Mouse (Mus musculus) layer of hippocampus, adult 9-11 months (tissue): ENCODE measurements around the gene Emc10.

Experiments used
- DNase-seq: peaks from one replicate; pipeline ENCODE4 v3.0.0; 2022

Gene Emc10

DNA sequence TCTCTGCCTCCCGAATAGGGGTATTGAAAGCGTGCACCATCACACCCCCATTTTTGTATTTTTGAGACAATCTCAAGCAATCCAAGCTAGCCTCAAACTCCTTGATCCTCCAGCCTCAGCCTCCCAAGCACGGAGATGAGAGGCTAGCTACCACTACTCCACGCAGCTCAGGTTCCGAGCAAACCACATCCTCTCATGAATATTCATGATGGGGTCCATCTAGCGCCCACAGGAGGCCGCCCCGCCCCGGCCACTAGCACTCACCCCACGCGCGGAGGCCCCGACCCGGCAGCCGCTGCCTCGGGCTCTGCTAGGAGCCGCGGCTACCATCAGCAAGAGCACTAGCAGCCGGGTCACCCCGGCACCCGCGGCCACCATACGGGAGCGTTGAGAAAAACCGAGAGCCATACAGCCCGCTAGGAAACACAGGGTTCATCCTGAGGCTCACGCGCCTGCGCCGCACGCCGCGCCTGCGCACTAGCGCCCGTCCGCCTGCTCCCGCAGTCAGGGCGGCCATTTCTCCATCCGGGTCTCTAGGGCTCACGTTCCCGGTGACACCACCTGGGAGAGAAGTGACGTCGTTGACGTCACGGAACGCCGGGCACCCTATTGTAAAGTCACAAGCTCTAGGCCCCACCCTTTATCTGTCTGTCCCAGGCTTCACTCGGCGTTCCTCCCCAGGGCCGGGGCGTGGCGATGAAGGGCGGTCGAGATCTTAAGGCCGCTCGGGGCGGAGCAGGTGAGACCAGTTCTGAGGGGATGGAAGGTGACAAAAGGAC lies at the start of gene Emc10, which contains the start of gene Fam71e1:
Gene Emc10, minus strand, starts transcription at position 538 of the 779 bp plus-strand sequence.
Gene Fam71e1, plus strand, starts transcription at position 590 of the 779 bp plus-strand sequence.
- DNase-seq: peak; percentile 99

- DNase-seq: no peak
These were observed 46.7 kb upstream of the Emc10 start for GRCm38 (mm10) chr7:44543071-44543470.

DNA sequence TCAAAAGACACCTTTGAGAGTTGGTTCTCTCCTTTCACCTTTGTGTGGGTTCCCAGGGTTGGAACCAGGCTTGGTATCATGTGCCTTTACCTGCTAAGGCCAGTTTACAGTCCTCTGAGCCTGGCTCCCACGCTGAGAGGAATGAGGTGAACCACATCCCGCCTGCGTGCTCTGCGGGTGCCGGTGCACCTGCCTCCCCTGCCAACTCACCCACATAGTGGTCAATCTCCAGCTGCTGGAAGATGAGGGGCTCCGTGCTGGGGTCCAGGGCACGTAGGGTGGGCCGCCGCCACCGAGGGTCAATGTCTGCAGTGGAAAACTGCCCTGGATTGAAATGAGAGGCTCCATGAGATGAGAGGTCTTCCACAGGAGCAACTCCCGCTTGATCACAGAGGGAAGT lies 46.2 kb upstream of the Emc10 start:
- no peak for DNase-seq

GRCm38 (mm10) chr7:44538756-44539624 lies 42.7 kb upstream of the Emc10 start:
- DNase-seq: no peak

DNA sequence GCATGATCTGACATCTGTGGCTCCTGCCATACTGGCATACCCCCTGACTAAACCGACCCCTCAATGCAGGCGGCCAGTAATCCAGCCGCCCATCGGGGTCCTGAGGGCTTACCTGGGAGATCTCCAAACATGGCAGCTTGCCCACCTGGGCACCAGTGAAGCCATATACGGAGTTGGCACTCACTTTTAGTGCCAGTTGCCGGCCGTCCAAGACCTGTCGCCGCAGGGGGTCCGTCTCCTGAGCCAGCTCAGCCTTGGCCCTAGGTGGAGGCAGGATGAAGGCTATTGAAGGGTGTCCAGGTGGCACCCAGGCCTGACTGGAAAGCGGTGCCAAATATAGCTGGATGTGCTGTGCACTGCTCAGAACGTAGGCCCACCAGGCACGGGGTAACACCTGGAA lies 41.2 kb upstream of the Emc10 start:
- DNase-seq: no peak

DNA sequence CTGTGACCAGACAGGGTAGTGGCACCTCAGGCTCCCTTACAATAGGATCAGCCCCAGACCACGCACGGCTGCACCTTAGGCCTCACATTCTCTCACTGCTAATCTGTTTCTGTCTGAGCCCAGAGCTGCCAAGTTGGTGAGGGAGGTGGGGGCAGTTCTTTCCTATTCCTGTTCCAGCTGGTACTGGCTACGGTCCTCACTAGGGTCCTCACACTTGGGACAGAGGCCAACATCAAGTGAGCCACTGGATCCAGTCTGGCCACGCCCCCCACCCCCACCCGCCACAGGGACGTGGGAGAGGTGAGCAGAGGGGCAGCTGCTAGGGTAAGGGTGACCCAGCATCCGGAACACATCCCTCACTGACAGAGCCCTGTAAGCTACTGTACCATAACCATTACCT lies 40.7 kb upstream of the Emc10 start:
- DNase-seq: no peak

DNA sequence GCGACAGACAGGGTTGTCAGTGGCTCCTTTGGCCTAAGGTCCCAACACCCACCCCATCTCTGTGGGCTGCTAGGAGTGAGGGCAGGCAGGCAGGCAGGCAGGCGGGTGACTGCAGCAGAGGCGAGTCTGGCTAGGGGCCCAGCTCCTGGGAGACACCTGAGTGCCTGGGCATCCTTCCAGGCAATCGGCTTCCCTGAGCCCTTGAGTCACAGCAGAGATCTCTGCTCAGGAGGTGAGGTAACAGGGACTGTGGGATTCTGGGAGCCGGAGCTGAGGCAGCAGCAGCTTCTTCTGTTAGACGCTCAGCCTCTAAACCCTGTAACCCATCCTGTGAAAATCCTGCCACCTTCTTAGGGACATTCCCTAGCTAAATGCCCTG lies 40.2 kb upstream of the Emc10 start:
- peak; percentile 46 for DNase-seq

DNA sequence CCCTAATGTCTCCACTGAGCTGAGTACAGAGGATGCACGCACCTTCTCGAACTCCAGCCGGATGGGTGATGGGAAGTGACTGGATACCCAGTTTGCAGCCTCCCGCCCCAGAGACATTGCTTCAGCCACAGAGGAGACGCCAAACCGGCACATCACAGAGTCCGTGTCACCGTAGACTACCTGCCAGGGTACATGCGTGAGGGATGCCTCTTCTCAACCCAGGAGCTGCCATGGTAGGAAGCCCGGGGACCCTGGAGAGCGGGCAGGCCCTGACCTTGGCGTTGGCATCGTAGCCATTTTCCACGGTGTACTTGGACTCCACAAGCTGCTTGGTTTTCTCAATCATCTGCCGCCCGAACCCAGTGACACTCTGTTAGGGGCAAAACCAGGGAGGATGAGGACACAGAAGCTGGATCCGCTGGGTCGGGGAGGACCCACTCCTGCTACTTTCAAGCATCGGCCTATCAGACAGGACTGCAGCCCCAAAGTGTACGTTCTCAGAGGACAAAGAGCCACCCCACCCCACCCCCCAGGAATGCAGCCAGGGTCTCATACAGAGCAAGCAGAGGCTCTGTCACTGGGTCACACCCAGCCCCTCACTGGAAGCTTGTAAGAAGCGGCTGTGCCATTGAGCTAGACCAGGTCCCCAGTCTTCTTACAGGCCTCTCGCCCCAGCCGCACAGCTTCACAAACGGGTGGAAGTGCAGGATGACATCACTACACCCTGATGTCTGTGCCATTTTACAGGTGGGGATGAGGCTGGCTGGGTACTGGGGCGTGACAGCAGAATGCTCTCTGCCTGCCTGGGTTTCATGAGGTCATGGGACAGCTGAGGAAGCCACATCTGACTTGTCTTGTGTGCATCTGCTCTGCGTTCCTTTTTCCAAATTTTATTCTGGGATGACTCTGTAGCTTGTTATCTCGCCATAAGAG lies 39.6 kb upstream of the Emc10 start:
- DNase-seq: no peak

DNA sequence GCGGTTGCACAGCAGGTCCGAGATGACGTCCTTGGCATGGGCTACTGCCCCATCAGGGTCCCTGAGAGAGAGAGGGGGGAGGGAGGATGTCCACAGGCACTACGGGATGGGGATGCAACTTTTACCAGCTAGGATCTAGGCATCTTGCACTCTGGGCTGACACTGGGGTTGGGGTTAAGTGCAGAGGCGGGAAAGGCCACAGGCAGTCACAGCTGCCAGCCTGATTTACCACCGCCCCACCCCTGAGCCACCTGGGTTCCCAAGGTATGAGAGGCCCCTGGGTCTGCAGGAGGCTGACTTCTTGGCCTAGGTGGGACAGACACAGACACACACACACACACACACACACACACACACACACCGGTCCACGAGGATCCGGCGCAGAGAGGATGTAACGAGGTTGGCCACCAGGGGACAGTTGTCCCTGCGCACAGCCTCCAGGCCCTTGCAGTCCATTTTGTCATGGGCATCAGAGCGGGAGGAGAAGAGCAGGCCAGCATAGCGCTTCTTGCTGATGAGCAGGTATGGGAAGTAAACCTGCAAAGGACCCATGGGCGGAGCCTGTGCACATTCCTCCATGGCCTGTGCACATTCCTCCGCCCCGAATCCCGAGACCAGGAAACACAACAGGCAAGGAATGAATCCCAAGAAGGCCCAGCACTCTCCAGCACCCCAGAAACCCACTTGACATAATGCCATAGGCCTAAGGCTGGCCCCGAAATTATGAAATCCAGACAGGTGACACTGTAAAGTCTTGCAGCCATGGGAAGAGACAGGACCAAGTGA lies 38.5 kb upstream of the Emc10 start:
- no peak for DNase-seq

DNA sequence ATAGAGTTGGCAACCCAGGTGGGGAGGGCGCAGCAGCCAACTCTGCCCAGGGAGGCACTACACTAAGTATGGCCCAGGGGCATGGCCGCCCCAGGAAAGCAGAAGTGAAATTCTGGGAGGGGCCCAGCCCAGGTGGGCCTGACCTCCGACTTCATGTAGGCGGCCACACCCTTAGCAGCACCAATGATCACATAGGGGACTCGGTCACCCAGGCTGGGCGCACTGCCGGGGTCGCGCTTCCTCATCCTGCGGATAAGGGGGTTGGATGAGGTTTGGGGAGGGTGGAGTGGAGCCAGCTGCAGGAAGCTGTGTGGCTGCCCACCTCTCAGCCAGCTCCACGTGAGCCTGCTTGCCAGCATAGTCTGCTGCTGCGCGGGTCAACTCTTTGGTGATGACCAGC lies 37.9 kb upstream of the Emc10 start:
- DNase-seq: no peak

GRCm38 (mm10) chr7:44533746-44534045 lies 37.4 kb upstream of the Emc10 start:
- DNase-seq: no peak

DNA sequence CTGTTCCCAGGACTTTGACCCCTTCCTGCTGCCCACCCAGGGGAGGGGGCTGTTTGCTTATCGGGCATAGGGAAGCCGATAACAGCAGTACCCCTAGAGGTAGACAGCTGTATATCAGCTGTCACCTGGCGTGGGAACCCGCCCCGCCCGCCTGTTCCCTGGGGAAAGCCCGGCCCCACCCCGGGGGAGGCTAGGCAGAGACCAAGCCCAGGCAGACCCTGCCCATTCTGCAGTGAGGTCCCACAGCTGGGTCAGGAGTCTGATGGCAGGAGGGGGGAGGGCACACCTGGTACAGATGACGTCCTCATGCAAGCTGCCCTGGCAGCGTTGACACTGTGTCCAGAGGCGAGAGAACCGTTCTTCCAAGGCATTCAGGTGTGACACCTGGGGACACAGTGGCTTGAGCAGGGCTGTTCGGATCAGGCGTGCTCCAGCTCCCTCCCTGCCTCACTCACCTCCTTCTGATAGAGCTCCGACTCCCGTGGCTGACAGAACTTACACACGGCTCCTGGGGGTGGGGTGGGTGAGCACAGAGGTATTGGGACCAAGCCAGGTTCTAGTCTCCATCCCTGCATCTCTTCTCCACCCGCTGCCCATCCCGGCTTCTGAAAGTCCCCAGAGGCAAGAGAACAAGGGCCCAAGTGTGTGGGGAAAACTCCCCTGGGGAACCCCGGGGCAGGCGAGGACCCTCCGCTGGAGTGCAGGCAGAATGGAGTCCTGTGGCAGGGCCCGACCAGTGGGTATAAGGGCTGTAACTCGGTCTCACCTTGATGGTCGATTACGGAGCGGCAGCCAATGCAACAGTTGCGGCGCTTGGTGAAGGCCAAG lies 36.8 kb upstream of the Emc10 start:
- DNase-seq: no peak

DNA sequence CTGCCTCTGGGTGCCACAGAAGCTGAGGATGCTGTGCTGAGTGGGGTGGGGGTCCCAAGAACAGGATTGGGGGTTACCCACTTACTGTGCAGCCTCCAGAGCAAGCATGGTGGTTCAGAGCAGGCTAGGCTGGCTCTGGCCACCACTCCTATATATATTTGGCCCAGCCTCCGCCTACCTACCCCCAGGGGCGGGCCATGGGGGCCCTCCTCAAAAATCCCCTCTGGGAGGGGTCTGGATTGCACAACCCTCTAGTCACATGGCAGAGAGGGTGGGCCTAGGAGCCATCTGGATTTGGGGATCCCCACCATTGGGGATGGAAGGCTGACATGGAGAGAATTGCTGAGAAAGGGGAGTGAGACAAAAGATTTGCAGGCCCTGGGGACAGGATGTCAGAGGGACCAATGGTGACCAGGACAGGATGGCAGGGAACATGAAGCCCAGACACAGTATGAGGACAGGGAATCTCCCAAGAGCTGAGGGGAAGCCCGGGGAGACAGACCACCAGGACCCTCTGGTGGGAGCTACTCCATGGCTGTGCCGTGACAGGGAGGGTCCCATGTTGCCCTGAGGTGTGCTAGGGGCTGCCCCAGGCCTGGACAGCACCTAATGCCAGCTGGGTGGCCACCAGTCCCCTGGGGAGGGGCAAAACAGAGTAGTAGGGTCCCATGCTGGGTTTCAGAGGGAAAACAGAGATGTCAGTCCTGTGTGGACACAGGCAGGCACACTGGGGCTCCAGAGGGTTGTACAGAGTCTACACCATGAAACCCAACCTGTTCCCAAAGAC lies 35.8 kb upstream of the Emc10 start, which contains the start of gene Spib:
Gene Spib, minus strand, starts transcription at position 126 of the 787 bp plus-strand sequence.
- DNase-seq: no peak

DNA sequence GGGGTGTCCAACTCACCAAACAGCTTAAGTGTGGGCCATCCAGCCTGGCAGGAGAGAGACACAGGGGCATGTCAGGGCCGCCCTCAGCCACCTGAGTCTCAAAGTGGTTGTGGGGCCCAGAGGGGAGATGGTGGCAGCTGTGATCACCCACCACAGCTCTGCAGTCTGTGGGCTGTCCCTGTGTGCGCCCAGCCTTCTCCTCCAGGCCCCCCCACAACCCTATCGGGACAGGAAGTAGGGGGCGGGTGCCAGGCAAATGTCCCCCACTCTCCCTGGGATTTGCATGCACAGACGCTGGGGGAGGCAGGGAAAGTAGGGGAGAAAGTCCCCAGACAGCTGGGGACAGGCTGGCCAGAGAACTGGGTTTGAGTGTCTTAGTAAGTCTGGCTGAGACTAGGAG lies 34.9 kb upstream of the Emc10 start:
- no peak for DNase-seq

GRCm38 (mm10) chr7:44530507-44530906 lies 34.2 kb upstream of the Emc10 start:
- DNase-seq: no peak

- no peak for DNase-seq
These were observed 33.2 kb upstream of the Emc10 start for GRCm38 (mm10) chr7:44529518-44529917.

DNA sequence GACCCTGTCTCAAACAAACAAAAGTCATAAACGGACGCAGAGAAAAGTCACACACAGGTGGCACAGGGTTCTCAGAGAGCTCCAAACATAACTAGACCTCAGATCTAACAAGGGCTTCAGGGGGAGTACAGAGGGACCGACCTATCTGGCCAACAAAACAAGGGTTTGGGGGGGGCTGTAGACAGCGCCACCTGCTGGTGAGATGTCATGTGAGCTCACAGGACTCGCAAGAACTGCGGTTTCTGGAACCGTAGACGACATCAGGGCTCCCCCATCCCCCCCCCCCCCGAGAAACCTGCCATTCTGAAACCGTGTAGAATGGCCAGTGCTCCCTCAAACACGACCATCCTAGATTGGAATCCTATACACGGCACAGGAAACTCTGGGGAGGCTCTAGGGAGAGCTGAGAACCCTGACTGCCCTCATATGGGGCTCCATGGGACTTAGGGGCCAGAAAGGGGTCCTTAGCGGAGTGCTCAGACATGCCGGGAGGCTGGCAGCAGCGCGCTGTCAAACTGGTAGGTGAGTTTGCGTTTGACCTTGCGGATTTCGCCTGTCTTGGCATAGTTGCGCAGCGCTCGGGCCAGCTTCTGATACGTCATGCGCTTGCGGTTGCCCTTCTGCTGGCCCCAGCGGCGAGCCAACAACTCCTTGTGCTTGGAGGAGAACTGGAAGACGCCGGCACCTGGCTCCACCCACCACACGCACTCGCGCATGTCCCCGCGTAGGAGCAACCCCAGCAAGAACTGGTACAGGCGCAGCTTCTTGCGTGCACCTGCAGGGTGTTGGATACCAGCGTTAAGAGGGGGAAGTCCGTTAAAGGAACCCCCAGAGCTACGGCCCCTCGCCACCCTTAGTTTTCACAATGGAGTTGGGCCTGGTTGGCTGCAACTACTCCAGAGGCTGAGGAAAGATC lies 31.4 kb upstream of the Emc10 start:
- peak; percentile 81 for DNase-seq

DNA sequence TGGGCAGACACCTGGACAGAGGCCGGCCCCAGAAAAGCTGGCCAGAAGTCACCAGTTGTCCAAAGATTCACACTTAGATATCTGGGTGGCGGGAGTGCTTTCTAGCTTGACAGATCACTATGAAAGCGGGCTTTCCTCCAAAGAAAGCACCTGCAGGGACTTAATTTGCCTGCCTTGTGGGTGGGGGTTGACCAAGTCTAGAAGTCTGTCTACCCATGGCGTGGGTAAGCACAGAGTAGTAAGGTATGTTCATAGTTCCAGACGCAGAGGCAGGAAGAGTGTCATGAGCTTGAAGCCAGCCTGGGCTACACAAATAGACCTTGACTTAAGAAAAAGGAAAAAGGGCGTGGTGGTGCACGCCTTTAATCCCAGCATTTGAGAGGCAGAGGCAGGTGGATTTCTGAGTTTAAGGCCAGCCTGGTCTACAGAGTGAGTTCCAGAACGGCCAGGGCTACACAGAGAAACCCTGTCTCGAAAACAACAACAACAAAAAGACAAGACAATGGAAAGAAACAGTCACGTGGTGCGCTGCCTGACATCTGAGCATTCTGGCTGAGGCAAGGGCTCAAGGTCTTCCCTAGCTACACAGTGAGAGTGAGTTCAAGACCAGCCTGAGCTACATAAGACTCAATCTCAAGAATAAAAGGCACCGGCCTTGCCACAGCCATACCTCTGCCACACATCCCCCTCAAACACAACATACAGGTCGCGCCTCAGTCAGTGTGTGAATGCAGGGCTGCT lies 30.3 kb upstream of the Emc10 start:
- DNase-seq: no peak
